Mouse (Mus musculus): Measurements from ENCODE around the gene Neurog3. TPM values are rescaled to one million over a fixed set of nuclear protein-coding genes. Genes with fewer than 3 reads are reported as not detected.

The Neurog3 gene
- polyA plus RNA-seq, 1 experiment from 2014 or later: not detected

- no peaks in the 10 kb centered on the region for H3K4me1 ChIP-seq
- WGBS: 54% methylated on average over 8 of the region's 8 CpGs
Measured at GRCm38 (mm10) chr10:62143820-62144219, 10.9 kb downstream of the Neurog3 start, which contains the start of gene Fam241b. Gene Fam241b, minus strand, starts transcription at chr10:62143920.

GRCm38 (mm10) chr10:62145957-62146356, 13.1 kb downstream of the Neurog3 start:
- H3K4me3 ChIP-seq: no peak overlapping the region
- H3K27ac ChIP-seq (replicated peaks): no peak overlapping the region
- WGBS: 72% methylated on average over 5 of the region's 5 CpGs
- H3K9me3 ChIP-seq: no peaks in the 10 kb centered on the region
- no peak for ATAC-seq (ENCODE audit: extremely low read depth, insufficient number of reproducible peaks, low FRiP score, low TSS enrichment)
- no peak overlapping the region for H3K9ac ChIP-seq
- no peak overlapping the region for H3K4me2 ChIP-seq
- H3K27me3 ChIP-seq (replicated peaks): peaks cover 69% of the 10 kb centered on the region
- no peaks in the 10 kb centered on the region for H3K4me1 ChIP-seq
- no peaks in the 10 kb centered on the region for H3K36me3 ChIP-seq

More at GRCm38 (mm10) chr10:62143820-62144219, 10.9 kb downstream of the Neurog3 start, which contains the start of gene Fam241b:
- Histone ChIP-seq H3K9ac (no peak within 1 kb of the TSS), H3K4me2 (no peak within 1 kb of the TSS), H3K27ac (replicated peaks) (no peak within 1 kb of the TSS), H3K27me3 (replicated peaks) (peaks cover 68% of the 10 kb centered on the region), H3K4me3 (no peak within 1 kb of the TSS), H3K9me3 (no peaks in the 10 kb centered on the region), H3K36me3 (no peaks in the 10 kb centered on the region)
- no peak for ATAC-seq (ENCODE audit: extremely low read depth, insufficient number of reproducible peaks, low FRiP score, low TSS enrichment)

- H3K4me1 ChIP-seq: no peaks in the 10 kb centered on the region
- no peaks in the 10 kb centered on the region for H3K36me3 ChIP-seq
- H3K9ac ChIP-seq: no peak overlapping the region
- no peak overlapping the region for H3K4me2 ChIP-seq
- no peaks in the 10 kb centered on the region for H3K9me3 ChIP-seq
- H3K27ac ChIP-seq (replicated peaks): no peak overlapping the region
- H3K27me3 ChIP-seq (replicated peaks): peaks cover 66% of the 10 kb centered on the region
- no peak for ATAC-seq (ENCODE audit: extremely low read depth, insufficient number of reproducible peaks, low FRiP score, low TSS enrichment)
- H3K4me3 ChIP-seq: no peak overlapping the region
- WGBS: 48% methylated on average over 12 of the region's 12 CpGs
Measured at GRCm38 (mm10) chr10:62147466-62148248, 14.8 kb downstream of the Neurog3 start.

DNA sequence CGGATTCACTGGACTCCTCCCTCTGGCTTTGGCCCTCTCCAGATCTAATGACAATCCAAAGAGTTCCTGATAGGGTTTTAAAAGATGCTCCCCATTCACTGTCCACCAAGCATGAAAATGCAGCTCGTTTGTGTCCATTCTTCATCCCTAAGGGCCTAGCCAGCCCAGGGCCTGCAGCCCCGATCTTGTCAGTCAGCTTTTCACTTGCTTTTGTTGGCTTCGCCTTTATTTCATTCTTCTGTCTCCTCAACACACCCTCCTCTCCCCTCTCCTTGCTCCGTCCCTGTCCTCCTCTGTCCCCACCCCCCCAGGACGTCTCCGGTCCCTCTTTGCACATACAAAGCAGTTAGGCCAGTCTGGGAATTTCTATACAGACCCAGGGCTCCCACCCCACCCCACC, 17.0 kb downstream of the Neurog3 start:
- no peaks in the 10 kb centered on the region for H3K36me3 ChIP-seq
- H3K9ac ChIP-seq: no peak overlapping the region
- H3K4me1 ChIP-seq: no peaks in the 10 kb centered on the region
- WGBS: 64% methylated on average over 7 of the region's 7 CpGs
- no peak overlapping the region for H3K4me2 ChIP-seq
- no peak overlapping the region for H3K27ac ChIP-seq (replicated peaks)
- H3K4me3 ChIP-seq: no peak overlapping the region
- H3K27me3 ChIP-seq (replicated peaks): peaks cover 62% of the 10 kb centered on the region
- no peak for ATAC-seq (ENCODE audit: extremely low read depth, insufficient number of reproducible peaks, low FRiP score, low TSS enrichment)
- no peaks in the 10 kb centered on the region for H3K9me3 ChIP-seq

DNA sequence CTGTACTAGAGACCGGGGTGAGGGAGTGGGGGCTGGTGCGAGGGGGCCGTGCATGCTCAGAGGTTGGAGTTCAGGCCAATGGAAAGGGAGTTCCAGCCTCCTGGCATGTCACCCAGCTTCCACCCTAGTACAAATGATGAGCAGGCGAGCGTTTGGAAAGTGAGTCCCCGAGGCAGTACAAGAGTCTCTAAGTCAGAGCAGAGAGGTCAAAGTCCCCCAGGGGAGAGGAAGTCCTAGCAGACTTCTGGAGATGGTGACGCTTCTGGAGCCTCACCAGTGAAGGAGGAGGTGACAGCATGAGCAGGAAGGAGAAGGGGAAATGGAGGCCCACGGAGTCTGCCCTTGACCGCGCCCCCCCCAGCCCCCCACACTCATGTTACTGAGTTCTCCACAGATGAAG, 29.5 kb downstream of the Neurog3 start:
- Histone ChIP-seq H3K27ac (replicated peaks) (no peak overlapping the region), H3K27me3 (replicated peaks) (peaks cover 20% of the 10 kb centered on the region), H3K4me2 (no peak overlapping the region), H3K4me1 (no peaks in the 10 kb centered on the region), H3K36me3 (no peaks in the 10 kb centered on the region), H3K9ac (no peak overlapping the region), H3K4me3 (no peak overlapping the region), H3K9me3 (no peaks in the 10 kb centered on the region)
- no peak for ATAC-seq (ENCODE audit: extremely low read depth, insufficient number of reproducible peaks, low FRiP score, low TSS enrichment)
- 41% methylated on average over 10 of the region's 10 CpGs for WGBS

GRCm38 (mm10) chr10:62172841-62173553, 40.1 kb downstream of the Neurog3 start:
- no peak overlapping the region for H3K9ac ChIP-seq
- no peak overlapping the region for H3K4me3 ChIP-seq
- H3K36me3 ChIP-seq: no peaks in the 10 kb centered on the region
- 6% methylated on average over 9 of the region's 9 CpGs for WGBS
- H3K27ac ChIP-seq (replicated peaks): no peak overlapping the region
- H3K27me3 ChIP-seq (replicated peaks): peaks cover 39% of the 10 kb centered on the region
- H3K4me1 ChIP-seq: peaks cover 4% of the 10 kb centered on the region; the same call in 1 of the 2 replicates
- H3K4me2 ChIP-seq: no peak overlapping the region
- ATAC-seq (ENCODE audit: extremely low read depth, insufficient number of reproducible peaks, low FRiP score, low TSS enrichment): no peak
- H3K9me3 ChIP-seq: no peaks in the 10 kb centered on the region

GRCm38 (mm10) chr10:62173941-62174448, 41.1 kb downstream of the Neurog3 start:
- peaks cover 39% of the 10 kb centered on the region for H3K27me3 ChIP-seq (replicated peaks)
- 51% methylated on average over 9 of the region's 9 CpGs for WGBS
- no peak overlapping the region for H3K4me3 ChIP-seq
- H3K36me3 ChIP-seq: no peaks in the 10 kb centered on the region
- H3K9me3 ChIP-seq: no peaks in the 10 kb centered on the region
- ATAC-seq (ENCODE audit: extremely low read depth, insufficient number of reproducible peaks, low FRiP score, low TSS enrichment): no peak
- peaks cover 4% of the 10 kb centered on the region; the same call in 1 of the 2 replicates for H3K4me1 ChIP-seq
- no peak overlapping the region for H3K27ac ChIP-seq (replicated peaks)
- no peak overlapping the region for H3K9ac ChIP-seq
- H3K4me2 ChIP-seq: no peak overlapping the region

GRCm38 (mm10) chr10:62174533-62175313, 41.8 kb downstream of the Neurog3 start:
- Histone ChIP-seq H3K27ac (replicated peaks) (no peak overlapping the region), H3K4me3 (no peak overlapping the region), H3K9ac (no peak overlapping the region), H3K4me1 (peaks cover 4% of the 10 kb centered on the region; the same call in 1 of the 2 replicates), H3K4me2 (no peak overlapping the region), H3K36me3 (no peaks in the 10 kb centered on the region), H3K27me3 (replicated peaks) (peaks cover 39% of the 10 kb centered on the region), H3K9me3 (no peaks in the 10 kb centered on the region)
- WGBS: 49% methylated on average over 15 of the region's 15 CpGs
- no peak for ATAC-seq (ENCODE audit: extremely low read depth, insufficient number of reproducible peaks, low FRiP score, low TSS enrichment)

DNA sequence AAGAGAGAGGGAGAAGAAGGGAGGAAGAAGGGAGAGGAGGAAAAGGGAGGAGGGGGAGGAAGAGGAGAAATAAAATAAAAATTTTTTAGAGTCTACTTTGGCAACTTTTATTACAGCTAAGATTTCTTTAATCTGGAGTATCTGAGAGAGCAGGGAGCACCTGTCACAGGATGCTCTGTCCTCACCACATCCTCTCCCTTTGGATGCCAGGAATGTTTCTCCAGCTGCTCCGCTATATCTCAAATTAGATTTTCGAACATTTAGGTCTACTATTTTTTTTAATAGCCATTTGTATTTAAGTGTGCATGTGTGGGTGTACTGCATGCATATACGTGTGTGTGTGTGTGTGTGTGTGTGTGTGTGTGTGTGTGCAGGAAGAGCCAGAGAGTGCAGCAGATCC, 47.1 kb downstream of the Neurog3 start:
- H3K9me3 ChIP-seq: no peaks in the 10 kb centered on the region
- no peak for ATAC-seq (ENCODE audit: extremely low read depth, insufficient number of reproducible peaks, low FRiP score, low TSS enrichment)
- WGBS: 79% methylated on average over 3 of the region's 3 CpGs

GRCm38 (mm10) chr10:62181701-62182100, 48.8 kb downstream of the Neurog3 start:
- ATAC-seq (ENCODE audit: extremely low read depth, insufficient number of reproducible peaks, low FRiP score, low TSS enrichment): no peak
- H3K9me3 ChIP-seq: no peaks in the 10 kb centered on the region
- H3K4me3 ChIP-seq: no peak overlapping the region
- no peak overlapping the region for H3K27ac ChIP-seq (replicated peaks)
- H3K36me3 ChIP-seq: no peaks in the 10 kb centered on the region
- no peak overlapping the region for H3K9ac ChIP-seq
- H3K27me3 ChIP-seq (replicated peaks): peaks cover 34% of the 10 kb centered on the region
- H3K4me1 ChIP-seq: no peaks in the 10 kb centered on the region
- WGBS: 46% methylated on average over 3 of the region's 3 CpGs
- H3K4me2 ChIP-seq: no peak overlapping the region

More for the DNA sequence above, 47.1 kb downstream of the Neurog3 start:
- H3K36me3 ChIP-seq: no peaks in the 10 kb centered on the region
- no peak overlapping the region for H3K4me2 ChIP-seq
- H3K9ac ChIP-seq: no peak overlapping the region
- H3K4me1 ChIP-seq: no peaks in the 10 kb centered on the region
- no peak overlapping the region for H3K27ac ChIP-seq (replicated peaks)
- H3K4me3 ChIP-seq: no peak overlapping the region
- peaks cover 31% of the 10 kb centered on the region for H3K27me3 ChIP-seq (replicated peaks)

DNA sequence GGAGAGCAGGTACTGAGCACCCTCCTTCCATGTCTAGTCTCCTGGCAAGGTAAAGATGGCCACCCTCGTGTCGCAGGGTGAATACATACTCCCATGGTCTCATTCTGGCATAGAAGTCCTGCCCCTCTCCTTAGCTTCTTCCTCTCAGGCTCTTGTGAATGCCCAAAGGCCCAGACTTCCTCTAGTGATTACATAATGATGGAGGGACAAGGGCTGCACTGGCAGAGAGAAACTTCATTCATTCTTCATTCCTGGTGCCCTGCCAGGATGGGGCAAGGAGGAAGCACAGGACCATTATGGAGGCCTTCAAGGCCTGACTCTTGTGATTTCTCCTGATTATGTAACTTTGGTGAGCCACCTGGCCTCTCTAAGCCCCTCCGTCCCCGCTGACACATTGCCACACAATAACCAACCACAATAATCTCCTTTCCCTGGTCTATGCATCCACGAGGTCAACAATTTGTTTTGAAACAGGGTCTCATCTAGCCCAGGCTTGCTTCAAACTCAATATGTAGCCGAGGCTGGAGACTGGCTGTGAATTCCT, 49.7 kb downstream of the Neurog3 start:
- Histone ChIP-seq H3K9me3 (no peaks in the 10 kb centered on the region), H3K9ac (no peak overlapping the region), H3K27me3 (replicated peaks) (peaks cover 34% of the 10 kb centered on the region), H3K4me2 (no peak overlapping the region), H3K27ac (replicated peaks) (no peak overlapping the region), H3K4me1 (no peaks in the 10 kb centered on the region), H3K36me3 (no peaks in the 10 kb centered on the region), H3K4me3 (no peak overlapping the region)
- ATAC-seq (ENCODE audit: extremely low read depth, insufficient number of reproducible peaks, low FRiP score, low TSS enrichment): no peak
- WGBS: 71% methylated on average over 6 of the region's 6 CpGs
